Mouse (Mus musculus) liver, adult 2 months (tissue): ENCODE measurements around the gene Olfm1. TPM values are rescaled to one million over a fixed set of nuclear protein-coding genes. Genes with fewer than 3 reads are reported as not detected.

Experiments used
- DNase-seq: peaks from one replicate; pipeline ENCODE4 v3.0.0-alpha.2; 2011; ENCODE audit warnings: low read depth, low spot score; ENCODE audit errors: extremely low read depth
- H3K27ac ChIP-seq: fragments of 200-500 bp; replicated peaks from 2 replicates; pipeline ENCODE4 v1.5.1; 2012; ENCODE audit warnings: low read depth, mild to moderate bottlenecking, control low read depth, inconsistent platforms, low read length; ENCODE audit not compliant: insufficient read depth
- H3K27me3 ChIP-seq: fragments of 200-500 bp; 2 replicates; pipeline ENCODE4 v1.6.1; 2012; ENCODE audit warnings: mild to moderate bottlenecking, moderate library complexity, low read length, inconsistent platforms; ENCODE audit not compliant: control insufficient read depth, insufficient read depth
- H3K36me3 ChIP-seq: fragments of 200-500 bp; 2 replicates; pipeline ENCODE4 v1.6.1; 2012; ENCODE audit warnings: low read length, inconsistent platforms; ENCODE audit not compliant: control insufficient read depth, insufficient read depth
- H3K4me1 ChIP-seq: fragments of 200-500 bp; 2 replicates; pipeline ENCODE4 v1.6.1; 2011; ENCODE audit warnings: low read length; ENCODE audit not compliant: control insufficient read depth, insufficient read depth
- H3K4me3 ChIP-seq: fragments of 200-500 bp; 2 replicates; pipeline ENCODE4 v1.5.1; 2011; ENCODE audit warnings: low read depth, mild to moderate bottlenecking, control low read depth, low read length, moderate library complexity; ENCODE audit not compliant: insufficient read depth
- H3K79me2 ChIP-seq: fragments of 200-500 bp; 2 replicates; pipeline ENCODE4 v1.6.1; 2012; ENCODE audit warnings: inconsistent platforms, mild to moderate bottlenecking, low read length, moderate library complexity; ENCODE audit not compliant: control insufficient read depth, insufficient read depth
- H3K9ac ChIP-seq: fragments of 200-500 bp; 2 replicates; pipeline ENCODE4 v1.6.1; 2012; ENCODE audit warnings: low read depth, mild to moderate bottlenecking, control low read depth, inconsistent platforms, low read length
- CTCF ChIP-seq: fragments of 200-500 bp; IDR thresholded peaks from 2 replicates; pipeline ENCODE4 v1.5.1; 2011; ENCODE audit warnings: low read depth, low read length, control low read depth
- POLR2A ChIP-seq: fragments of 200-500 bp; IDR thresholded peaks from 2 replicates; pipeline ENCODE4 v1.6.1; 2011; ENCODE audit warnings: low read length, control low read depth; ENCODE audit not compliant: insufficient read depth; ENCODE audit errors: extremely low read depth
- WGBS: fragments of 180-500 bp; shearing (Covaris S2); methylation state at CpG from one replicate; pipeline ENCODE4 v1.1.7; 2018; 5-methylcytosine and 5-hydroxymethylcytosine counted together
- polyA plus RNA-seq: library from polyadenylated mRNA; depleted of rRNA; stranded (reverse); fragments of >200 nt; gene quantifications from 2 replicates; pipeline ENCODE4 v1.2.3, GENCODE M21; 2012
- total RNA-seq: library from RNA; depleted of rRNA; stranded (reverse); fragments of >200 nt; gene quantifications from 2 replicates; pipeline ENCODE4 v1.2.3, GENCODE M21; 2014

Olfm1 gene
- total and polyA plus RNA-seq, 2 experiments = 1.7 to 2.6 TPM

DNA sequence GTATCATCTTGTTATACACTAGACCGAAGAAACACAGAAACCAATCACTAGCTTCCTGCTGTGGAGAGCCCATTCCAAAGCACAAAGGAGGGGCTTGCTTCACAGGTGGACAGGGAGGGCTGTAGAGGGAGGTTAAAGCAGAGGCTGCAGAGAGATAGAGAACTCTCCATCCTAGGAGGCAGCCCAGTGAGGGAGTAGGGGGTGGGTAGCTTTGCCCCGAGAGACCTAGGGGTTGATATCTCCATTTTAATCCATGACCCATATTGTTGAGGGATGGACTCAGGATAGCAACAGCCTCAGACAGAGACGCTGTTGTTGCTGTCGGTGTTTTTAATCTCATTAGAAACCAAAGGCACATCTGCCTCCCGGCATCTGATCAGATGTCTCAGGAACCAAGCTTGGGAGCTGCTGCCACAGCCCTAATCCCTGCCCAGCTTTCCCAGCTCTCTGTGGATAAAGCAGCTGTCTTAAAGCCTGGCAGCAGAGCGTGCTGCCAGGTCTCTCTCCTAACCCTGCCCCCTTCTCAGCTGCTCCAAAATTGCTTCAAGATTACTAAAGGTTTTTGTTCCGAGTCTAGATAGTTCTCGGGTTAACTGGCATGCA, 34.9 kb downstream of the Olfm1 start:
- no peaks in the 10 kb centered on the region for H3K27me3 ChIP-seq
- DNase-seq = no peak
- H3K27ac ChIP-seq = no peak overlapping the region
- no peak overlapping the region for H3K9ac ChIP-seq
- H3K36me3 ChIP-seq = no peaks in the 10 kb centered on the region
- WGBS = 65% methylated on average over 8 of the region's 8 CpGs
- H3K79me2 ChIP-seq = no peaks in the 10 kb centered on the region
- no peak overlapping the region for H3K4me3 ChIP-seq
- TF ChIP-seq CTCF = no peak
- no peak for TF ChIP-seq POLR2A
- H3K4me1 ChIP-seq = no peaks in the 10 kb centered on the region

DNA sequence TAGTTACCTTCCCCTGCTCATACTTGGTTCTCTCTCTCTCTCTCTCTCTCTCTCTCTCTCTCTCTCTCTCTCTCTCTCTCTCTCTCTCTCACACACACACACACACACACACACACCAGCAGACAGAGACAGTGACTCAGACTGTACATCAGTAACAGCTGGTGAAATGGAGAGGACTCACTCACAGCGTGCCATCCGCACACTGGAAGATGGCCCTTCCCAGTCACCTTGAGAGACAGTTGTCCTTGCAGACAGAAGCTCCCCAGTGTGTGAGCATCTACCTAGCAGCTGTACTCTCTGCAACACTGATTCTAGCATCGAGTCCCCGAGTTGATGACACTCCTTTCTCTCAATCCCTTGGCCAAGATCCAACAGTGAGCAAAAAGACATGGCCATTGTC, 35.6 kb downstream of the Olfm1 start:
- H3K27me3 ChIP-seq = no peaks in the 10 kb centered on the region
- no peaks in the 10 kb centered on the region for H3K79me2 ChIP-seq
- H3K27ac ChIP-seq = no peak overlapping the region
- TF ChIP-seq POLR2A (no peak), CTCF (no peak)
- 92% methylated on average over 4 of the region's 4 CpGs for WGBS
- no peaks in the 10 kb centered on the region for H3K4me1 ChIP-seq
- H3K9ac ChIP-seq = no peak overlapping the region
- H3K4me3 ChIP-seq = no peak overlapping the region
- DNase-seq = no peak
- no peaks in the 10 kb centered on the region for H3K36me3 ChIP-seq

- Histone ChIP-seq H3K4me1 (no peaks in the 10 kb centered on the region), H3K36me3 (no peaks in the 10 kb centered on the region), H3K4me3 (no peak overlapping the region), H3K27ac (no peak overlapping the region), H3K27me3 (no peaks in the 10 kb centered on the region), H3K9ac (no peak overlapping the region), H3K79me2 (no peaks in the 10 kb centered on the region)
- DNase-seq = no peak
- whole genome bisulfite sequencing = 73% methylated on average over 4 of the region's 4 CpGs
- TF ChIP-seq CTCF = no peak
- no peak for TF ChIP-seq POLR2A
Observed at GRCm38 (mm10) chr2:28235129-28235528, 42.3 kb downstream of the Olfm1 start.

- WGBS = 77% methylated on average over 6 of the region's 6 CpGs
Observed at GRCm38 (mm10) chr2:28236447-28236846, 43.7 kb downstream of the Olfm1 start.

GRCm38 (mm10) chr2:28239616-28240015, 46.8 kb downstream of the Olfm1 start:
- Histone ChIP-seq H3K79me2 (no peaks in the 10 kb centered on the region), H3K27me3 (no peaks in the 10 kb centered on the region), H3K4me3 (no peak overlapping the region), H3K4me1 (no peaks in the 10 kb centered on the region), H3K27ac (no peak overlapping the region), H3K9ac (no peak overlapping the region), H3K36me3 (no peaks in the 10 kb centered on the region)
- TF ChIP-seq CTCF (no peak), POLR2A (no peak)
- 76% methylated on average over 8 of the region's 8 CpGs for WGBS
- DNase-seq = no peak

More at GRCm38 (mm10) chr2:28236447-28236846, 43.7 kb downstream of the Olfm1 start:
- TF ChIP-seq CTCF (no peak), POLR2A (no peak)
- Histone ChIP-seq H3K36me3 (no peaks in the 10 kb centered on the region), H3K4me1 (no peaks in the 10 kb centered on the region), H3K79me2 (no peaks in the 10 kb centered on the region), H3K9ac (no peak overlapping the region), H3K27me3 (no peaks in the 10 kb centered on the region), H3K4me3 (no peak overlapping the region), H3K27ac (no peak overlapping the region)
- DNase-seq = no peak

- no peak for TF ChIP-seq CTCF
- no peak for TF ChIP-seq POLR2A
- Histone ChIP-seq H3K4me3 (no peak overlapping the region), H3K27ac (no peak overlapping the region), H3K4me1 (no peaks in the 10 kb centered on the region), H3K27me3 (no peaks in the 10 kb centered on the region), H3K79me2 (no peaks in the 10 kb centered on the region), H3K9ac (no peak overlapping the region), H3K36me3 (no peaks in the 10 kb centered on the region)
- WGBS = 79% methylated on average over 3 of the region's 3 CpGs
- no peak for DNase-seq
Observed at GRCm38 (mm10) chr2:28240920-28241319, 48.1 kb downstream of the Olfm1 start.
